Mouse (Mus musculus) stomach, embryonic 15.5 days (tissue): Measurements from ENCODE around the gene Slx1b. TPM values are rescaled to one million over a fixed set of nuclear protein-coding genes. Genes with fewer than 3 reads are reported as not detected.
"Not testable (repeated sequence)": the region's sequence is repeated elsewhere in the genome, so short reads cannot be mapped to it uniquely, and the experiment has no call there.

Experiments
- ATAC-seq: fragments of 200-750 bp; cut with Nextera tagmentation; 2 replicates; pipeline ENCODE4 v1.8.0; 2017; ENCODE audit warnings: low read depth, moderate number of reproducible peaks, moderate TSS enrichment; ENCODE audit not compliant: insufficient read depth, low FRiP score
- H3K27ac ChIP-seq: fragments of 300-500 bp; sonication (generic); 2 replicates; pipeline ENCODE4 v1.5.1; 2015; ENCODE audit warnings: mild to moderate bottlenecking, inconsistent platforms
- H3K27me3 ChIP-seq: fragments of 300-500 bp; sonication (generic); replicated peaks from 2 replicates; pipeline ENCODE4 v1.6.1; 2015; ENCODE audit warnings: inconsistent platforms
- H3K36me3 ChIP-seq: fragments of 300-500 bp; sonication (generic); 2 replicates; pipeline ENCODE4 v1.6.1; 2015; ENCODE audit warnings: inconsistent platforms
- H3K4me1 ChIP-seq: fragments of 300-500 bp; sonication (generic); 2 replicates; pipeline ENCODE4 v1.6.1; 2015; ENCODE audit warnings: inconsistent platforms
- H3K4me2 ChIP-seq: fragments of 300-500 bp; sonication (generic); 2 replicates; pipeline ENCODE4 v1.6.1; 2015; ENCODE audit warnings: mild to moderate bottlenecking, inconsistent platforms
- H3K4me3 ChIP-seq: fragments of 300-500 bp; sonication (generic); replicated peaks from 2 replicates; pipeline ENCODE4 v1.5.1; 2015; ENCODE audit warnings: inconsistent platforms
- H3K9ac ChIP-seq: fragments of 300-500 bp; sonication (generic); 2 replicates; pipeline ENCODE4 v1.6.1; 2015; ENCODE audit warnings: inconsistent platforms
- H3K9me3 ChIP-seq: fragments of 300-500 bp; sonication (generic); 2 replicates; pipeline ENCODE4 v1.6.1; 2016; ENCODE audit warnings: inconsistent platforms
- WGBS: fragments of 180-500 bp; shearing (Covaris S2); methylation state at CpG from one replicate; pipeline ENCODE4 v1.1.7; 2015; 5-methylcytosine and 5-hydroxymethylcytosine counted together
- polyA plus RNA-seq: library from polyadenylated mRNA; unstranded; fragments of >200 nt; fragmentation: Nextera tagmentation; extraction: Ambion mirVana; gene quantifications from 2 replicates; pipeline ENCODE4 v1.2.1, GENCODE M21; 2015

Gene Slx1b
- polyA plus RNA-seq = 7.9 and 9.6 TPM in 2 replicates

GRCm38 (mm10) chr7:126695631-126696207, at the start of gene Slx1b:
Slx1b (minus strand) TSS chr7:126695784.
- Histone ChIP-seq H3K27ac (peak within 1 kb of the TSS; percentile 98), H3K4me2 (peak within 1 kb of the TSS; percentile 95), H3K9me3 (no peaks in the 10 kb centered on the region), H3K4me3 (peak within 1 kb of the TSS; percentile 93), H3K9ac (peak within 1 kb of the TSS; percentile 87), H3K4me1 (peaks cover 13% of the 10 kb centered on the region), H3K27me3 (no peaks in the 10 kb centered on the region), H3K36me3 (peaks cover 15% of the 10 kb centered on the region)
- ATAC-seq = peak; percentile 97
- WGBS = under 1% methylated on average over 40 of the region's 40 CpGs

GRCm38 (mm10) chr7:126741964-126742482, 46.4 kb upstream of the Slx1b start:
- Histone ChIP-seq H3K4me1 (no peaks in the 10 kb centered on the region), H3K27ac (no peak overlapping the region), H3K36me3 (no peaks in the 10 kb centered on the region), H3K4me2 (no peak overlapping the region), H3K4me3 (no peak overlapping the region), H3K27me3 (no peaks in the 10 kb centered on the region), H3K9me3 (no peaks in the 10 kb centered on the region), H3K9ac (no peak overlapping the region)
- WGBS = 91% methylated on average over 13 of the region's 13 CpGs
- ATAC-seq = no peak

- no peak overlapping the region for H3K4me2 ChIP-seq
- H3K27me3 ChIP-seq = no peaks in the 10 kb centered on the region
- H3K27ac ChIP-seq = no peak overlapping the region
- H3K36me3 ChIP-seq = no peaks in the 10 kb centered on the region
- no peak for ATAC-seq
- WGBS = 82% methylated on average over 5 of the region's 5 CpGs
- H3K9ac ChIP-seq = no peak overlapping the region
- no peaks in the 10 kb centered on the region for H3K9me3 ChIP-seq
- no peaks in the 10 kb centered on the region for H3K4me1 ChIP-seq
- H3K4me3 ChIP-seq = no peak overlapping the region
Observed at GRCm38 (mm10) chr7:126741452-126741851, 45.9 kb upstream of the Slx1b start.

GRCm38 (mm10) chr7:126740977-126741376, 45.4 kb upstream of the Slx1b start:
- Histone ChIP-seq H3K27me3 (no peaks in the 10 kb centered on the region), H3K9ac (no peak overlapping the region), H3K36me3 (no peaks in the 10 kb centered on the region), H3K9me3 (no peaks in the 10 kb centered on the region), H3K4me1 (no peaks in the 10 kb centered on the region), H3K27ac (no peak overlapping the region), H3K4me2 (no peak overlapping the region), H3K4me3 (no peak overlapping the region)
- no peak for ATAC-seq
- 69% methylated on average over 5 of the region's 5 CpGs for WGBS

- H3K27me3 ChIP-seq = no peaks in the 10 kb centered on the region
- H3K9ac ChIP-seq = no peak overlapping the region
- H3K4me1 ChIP-seq = no peaks in the 10 kb centered on the region
- WGBS = 77% methylated on average over 13 of the region's 13 CpGs
- H3K36me3 ChIP-seq = no peaks in the 10 kb centered on the region
- no peak for ATAC-seq
- no peaks in the 10 kb centered on the region for H3K9me3 ChIP-seq
- no peak overlapping the region for H3K4me3 ChIP-seq
- no peak overlapping the region for H3K4me2 ChIP-seq
- no peak overlapping the region for H3K27ac ChIP-seq
Observed at GRCm38 (mm10) chr7:126740132-126740735, 44.6 kb upstream of the Slx1b start.

- WGBS = 86% methylated on average over 17 of the region's 17 CpGs
- ATAC-seq = no peak
- Histone ChIP-seq H3K4me3 (no peak overlapping the region), H3K27ac (no peak overlapping the region), H3K4me2 (no peak overlapping the region), H3K27me3 (no peaks in the 10 kb centered on the region), H3K4me1 (no peaks in the 10 kb centered on the region), H3K9ac (no peak overlapping the region), H3K9me3 (no peaks in the 10 kb centered on the region), H3K36me3 (no peaks in the 10 kb centered on the region)
Observed at GRCm38 (mm10) chr7:126739551-126739950, 44.0 kb upstream of the Slx1b start.

GRCm38 (mm10) chr7:126736122-126736521, 40.5 kb upstream of the Slx1b start:
- no peak overlapping the region for H3K4me3 ChIP-seq
- no peak overlapping the region for H3K27ac ChIP-seq
- no peak overlapping the region for H3K9ac ChIP-seq
- H3K4me1 ChIP-seq = no peaks in the 10 kb centered on the region
- H3K9me3 ChIP-seq = no peaks in the 10 kb centered on the region
- no peaks in the 10 kb centered on the region for H3K27me3 ChIP-seq
- no peak for ATAC-seq
- no peak overlapping the region for H3K4me2 ChIP-seq
- 74% methylated on average over 8 of the region's 8 CpGs for WGBS
- no peaks in the 10 kb centered on the region for H3K36me3 ChIP-seq

GRCm38 (mm10) chr7:126730256-126730789, 34.7 kb upstream of the Slx1b start:
- 69% methylated on average over 4 of the region's 4 CpGs for WGBS
- not testable (repeated sequence) for H3K27ac ChIP-seq, H3K4me1 ChIP-seq, H3K9me3 ChIP-seq, H3K4me3 ChIP-seq, H3K9ac ChIP-seq, H3K4me2 ChIP-seq, ATAC-seq, H3K36me3 ChIP-seq, H3K27me3 ChIP-seq

- no peak overlapping the region for H3K4me2 ChIP-seq
- H3K4me1 ChIP-seq = no peaks in the 10 kb centered on the region
- no peaks in the 10 kb centered on the region for H3K9me3 ChIP-seq
- no peaks in the 10 kb centered on the region for H3K27me3 ChIP-seq
- 78% methylated on average over 5 of the region's 5 CpGs for WGBS
- no peaks in the 10 kb centered on the region for H3K36me3 ChIP-seq
- H3K4me3 ChIP-seq = no peak overlapping the region
- H3K27ac ChIP-seq = no peak overlapping the region
- no peak overlapping the region for H3K9ac ChIP-seq
- ATAC-seq = no peak
Observed at GRCm38 (mm10) chr7:126725667-126726066, 30.1 kb upstream of the Slx1b start.

GRCm38 (mm10) chr7:126725077-126725476, 29.5 kb upstream of the Slx1b start:
- Histone ChIP-seq H3K4me1 (no peaks in the 10 kb centered on the region), H3K9me3 (no peaks in the 10 kb centered on the region), H3K4me3 (no peak overlapping the region), H3K36me3 (no peaks in the 10 kb centered on the region), H3K27me3 (no peaks in the 10 kb centered on the region), H3K4me2 (no peak overlapping the region), H3K9ac (no peak overlapping the region), H3K27ac (no peak overlapping the region)
- WGBS = 69% methylated on average over 3 of the region's 3 CpGs
- ATAC-seq = no peak

GRCm38 (mm10) chr7:126721635-126722034, 26.1 kb upstream of the Slx1b start:
- Histone ChIP-seq H3K27me3 (no peaks in the 10 kb centered on the region), H3K4me3 (no peak overlapping the region), H3K9ac (no peak overlapping the region), H3K9me3 (no peaks in the 10 kb centered on the region), H3K4me1 (no peaks in the 10 kb centered on the region), H3K36me3 (no peaks in the 10 kb centered on the region), H3K27ac (no peak overlapping the region), H3K4me2 (no peak overlapping the region)
- 86% methylated on average over 13 of the region's 13 CpGs for WGBS
- ATAC-seq = no peak

GRCm38 (mm10) chr7:126718787-126719337, 23.3 kb upstream of the Slx1b start:
- WGBS = 90% methylated on average over 5 of the region's 5 CpGs
- H3K27me3 ChIP-seq = no peaks in the 10 kb centered on the region
- no peaks in the 10 kb centered on the region for H3K9me3 ChIP-seq
- no peak overlapping the region for H3K27ac ChIP-seq
- no peak overlapping the region for H3K4me3 ChIP-seq
- ATAC-seq = no peak
- no peak overlapping the region for H3K4me2 ChIP-seq
- H3K36me3 ChIP-seq = no peaks in the 10 kb centered on the region
- H3K9ac ChIP-seq = no peak overlapping the region
- no peaks in the 10 kb centered on the region for H3K4me1 ChIP-seq
